Mouse (Mus musculus): Measurements from ENCODE around the gene Aox3. TPM values are rescaled to one million over a fixed set of nuclear protein-coding genes. Genes with fewer than 3 reads are reported as not detected.
A peak's percentile ranks its signal among the peaks of the same experiment; 100 is the strongest.

The Aox3 gene
- polyA plus RNA-seq, 1 experiment from 2014 or later = 0.59 TPM

DNA sequence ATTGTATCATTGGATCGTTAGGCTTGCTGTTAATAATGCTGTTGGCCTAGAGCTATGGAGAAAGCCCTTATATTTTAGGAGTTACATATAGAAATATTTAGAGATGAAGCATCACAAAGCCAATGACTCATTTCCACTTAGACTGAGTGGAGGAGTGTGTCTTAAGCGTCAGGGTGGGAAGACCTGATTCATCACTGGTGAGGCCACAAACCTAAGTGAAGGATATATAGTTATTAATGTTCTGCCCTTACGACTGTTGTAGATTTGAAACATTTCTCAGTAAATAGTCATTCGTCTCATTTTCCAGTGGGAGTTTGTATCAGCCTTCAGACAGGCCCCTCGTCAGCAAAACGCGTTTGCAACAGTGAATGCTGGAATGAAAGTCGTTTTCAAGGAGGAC lies 39.3 kb downstream of the Aox3 start:
- Histone ChIP-seq H3K9ac (no peak overlapping the region), H3K4me2 (no peak overlapping the region), H3K4me3 (no peak overlapping the region), H3K36me3 (no peaks in the 10 kb centered on the region), H3K4me1 (no peaks in the 10 kb centered on the region), H3K27me3 (no peaks in the 10 kb centered on the region), H3K9me3 (no peaks in the 10 kb centered on the region), H3K27ac (no peak overlapping the region)
- 77% methylated on average over 8 of the region's 8 CpGs for WGBS
- ATAC-seq (ENCODE audit: insufficient number of reproducible peaks, low FRiP score, low TSS enrichment, low read depth) = no peak

DNA sequence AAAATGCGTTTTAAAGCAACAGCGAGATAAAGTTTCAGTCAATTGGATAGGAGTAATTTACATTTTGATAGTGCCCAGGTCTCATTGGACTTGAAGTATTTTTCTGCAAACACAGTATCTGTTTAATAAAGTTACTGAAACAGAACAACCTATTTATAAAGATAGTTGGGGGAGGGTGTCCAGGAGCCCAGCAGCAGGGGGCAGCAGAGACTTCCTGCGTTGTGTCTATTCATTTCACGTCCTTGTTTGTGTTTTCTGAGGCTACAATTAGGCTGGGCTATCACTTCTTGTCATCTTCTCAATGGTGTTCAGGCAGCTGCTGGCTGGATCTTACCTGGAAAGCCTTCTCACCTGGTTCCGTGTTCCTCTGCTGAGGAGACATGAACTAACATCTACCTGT lies 43.8 kb downstream of the Aox3 start:
- Histone ChIP-seq H3K9ac (no peak overlapping the region), H3K27ac (no peak overlapping the region), H3K4me2 (no peak overlapping the region), H3K36me3 (no peaks in the 10 kb centered on the region), H3K9me3 (no peaks in the 10 kb centered on the region), H3K27me3 (no peaks in the 10 kb centered on the region), H3K4me1 (no peaks in the 10 kb centered on the region), H3K4me3 (no peak overlapping the region)
- no peak for ATAC-seq (ENCODE audit: insufficient number of reproducible peaks, low FRiP score, low TSS enrichment, low read depth)
- WGBS = 51% methylated on average over 5 of the region's 5 CpGs

DNA sequence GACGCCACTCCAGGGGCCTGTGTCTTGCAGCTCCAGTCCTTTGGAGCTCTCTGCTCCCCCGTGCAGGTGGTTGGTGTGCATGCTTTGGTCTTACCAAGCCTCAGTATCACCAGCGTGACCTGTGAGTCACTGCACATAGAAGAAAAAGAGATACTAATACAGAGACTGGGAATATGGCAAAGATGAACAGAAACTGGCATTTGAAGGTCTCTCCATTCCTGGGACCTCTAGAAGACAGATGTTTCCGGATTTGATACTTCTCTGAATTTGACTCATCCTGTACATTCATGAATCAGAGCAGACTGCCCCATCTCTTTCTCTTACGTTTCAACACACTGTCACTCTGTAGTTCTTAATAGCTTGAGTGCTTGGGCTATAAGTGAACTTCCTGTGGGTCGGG lies 57.0 kb downstream of the Aox3 start:
- H3K36me3 ChIP-seq = no peaks in the 10 kb centered on the region
- H3K9me3 ChIP-seq = no peaks in the 10 kb centered on the region
- no peaks in the 10 kb centered on the region for H3K4me1 ChIP-seq
- no peak overlapping the region for H3K4me3 ChIP-seq
- no peak overlapping the region for H3K27ac ChIP-seq
- no peak overlapping the region for H3K4me2 ChIP-seq
- ATAC-seq (ENCODE audit: insufficient number of reproducible peaks, low FRiP score, low TSS enrichment, low read depth) = no peak
- 73% methylated on average over 6 of the region's 6 CpGs for WGBS
- no peak overlapping the region for H3K9ac ChIP-seq
- H3K27me3 ChIP-seq = no peaks in the 10 kb centered on the region

DNA sequence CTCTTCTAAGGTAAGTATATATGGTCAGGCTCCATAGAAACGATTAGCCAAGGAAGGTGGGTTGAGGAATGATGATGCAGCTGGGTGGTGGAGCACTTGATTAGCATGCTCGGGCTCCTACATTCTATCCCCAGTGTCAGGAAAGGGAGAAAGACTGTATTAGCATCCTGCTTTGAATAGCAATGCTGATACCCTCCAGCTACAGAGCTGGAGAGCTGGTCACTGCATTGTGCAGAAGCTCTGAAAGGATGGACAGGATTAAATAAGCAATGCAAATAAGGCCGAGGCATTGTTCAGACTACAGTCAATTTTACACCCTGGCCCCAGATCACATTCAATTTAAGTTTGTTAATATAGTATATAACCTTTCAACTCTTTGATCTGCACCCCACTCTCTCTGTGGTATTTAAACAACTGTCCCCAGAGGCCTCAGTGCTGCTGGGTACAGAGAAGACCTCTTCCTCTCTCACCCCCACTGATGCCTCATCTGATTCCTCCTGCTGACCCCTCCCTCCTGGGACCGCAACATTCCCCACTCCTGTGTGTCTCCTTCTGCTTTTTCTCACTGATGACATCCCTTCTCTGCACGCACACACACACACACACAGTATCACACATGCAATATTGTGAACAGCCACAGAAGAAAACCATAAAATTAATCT lies 75.7 kb downstream of the Aox3 start:
- Histone ChIP-seq H3K4me3 (no peak overlapping the region), H3K27me3 (no peaks in the 10 kb centered on the region), H3K27ac (no peak overlapping the region), H3K9me3 (no peaks in the 10 kb centered on the region), H3K4me1 (no peaks in the 10 kb centered on the region), H3K4me2 (no peak overlapping the region), H3K36me3 (no peaks in the 10 kb centered on the region), H3K9ac (no peak overlapping the region)
- WGBS = 61% methylated on average over 5 of the region's 5 CpGs
- ATAC-seq (ENCODE audit: insufficient number of reproducible peaks, low FRiP score, low TSS enrichment, low read depth) = no peak

DNA sequence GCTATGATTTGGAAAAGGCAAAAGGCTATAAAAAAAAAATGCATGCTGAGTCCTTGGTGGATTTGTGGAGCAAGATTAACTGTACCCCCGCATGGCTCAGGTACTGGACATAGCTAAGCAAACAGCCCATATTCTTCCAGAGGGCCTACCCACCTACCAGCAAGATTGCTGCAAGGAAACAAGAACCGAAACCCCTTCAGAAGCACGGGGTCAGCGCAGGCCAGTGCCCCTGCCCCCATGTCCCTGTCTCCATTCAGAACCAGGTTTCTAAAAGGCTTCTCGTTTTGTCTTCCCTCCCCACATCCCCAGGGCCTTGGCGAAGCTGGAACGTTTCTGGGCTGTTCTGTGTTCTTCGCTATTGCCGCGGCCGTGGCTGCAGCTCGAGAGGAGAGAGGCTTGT lies 81.4 kb downstream of the Aox3 start:
- Histone ChIP-seq H3K9me3 (no peaks in the 10 kb centered on the region), H3K9ac (no peak overlapping the region), H3K36me3 (no peaks in the 10 kb centered on the region), H3K4me3 (no peak overlapping the region), H3K27me3 (no peaks in the 10 kb centered on the region), H3K27ac (no peak overlapping the region), H3K4me1 (peaks cover 8% of the 10 kb centered on the region; the same call in 1 of the 2 replicates), H3K4me2 (no peak overlapping the region)
- no peak for ATAC-seq (ENCODE audit: insufficient number of reproducible peaks, low FRiP score, low TSS enrichment, low read depth)
- WGBS = 73% methylated on average over 12 of the region's 12 CpGs

DNA sequence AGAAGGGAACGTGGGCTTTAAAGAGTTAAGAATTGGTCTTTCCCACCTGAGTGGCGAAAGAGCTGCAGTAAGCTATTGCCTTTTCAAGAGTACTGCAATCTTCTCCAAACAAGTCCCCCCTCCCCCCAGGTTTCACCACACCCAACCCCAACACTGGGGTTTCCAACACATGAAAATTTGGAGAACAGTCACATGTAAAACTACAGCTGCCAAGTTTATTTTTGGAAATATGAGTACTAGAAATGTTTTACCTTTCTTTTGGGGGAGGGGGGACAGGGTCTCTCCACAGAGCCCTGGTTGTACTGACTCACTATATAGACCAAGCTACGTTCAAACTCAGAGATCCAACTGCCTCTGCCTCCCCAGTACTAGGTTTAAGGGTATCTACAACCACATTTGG lies 82.1 kb downstream of the Aox3 start:
- Histone ChIP-seq H3K4me3 (no peak overlapping the region), H3K9me3 (no peaks in the 10 kb centered on the region), H3K9ac (no peak overlapping the region), H3K27me3 (no peaks in the 10 kb centered on the region), H3K4me2 (0 out of 2 replicates have a peak overlapping the region, but pooled peaks have one; percentile 20), H3K4me1 (peaks cover 8% of the 10 kb centered on the region; the same call in 1 of the 2 replicates), H3K36me3 (no peaks in the 10 kb centered on the region), H3K27ac (no peak overlapping the region)
- ATAC-seq (ENCODE audit: insufficient number of reproducible peaks, low FRiP score, low TSS enrichment, low read depth) = no peak
- 50% methylated on average over 3 of the region's 3 CpGs for WGBS

DNA sequence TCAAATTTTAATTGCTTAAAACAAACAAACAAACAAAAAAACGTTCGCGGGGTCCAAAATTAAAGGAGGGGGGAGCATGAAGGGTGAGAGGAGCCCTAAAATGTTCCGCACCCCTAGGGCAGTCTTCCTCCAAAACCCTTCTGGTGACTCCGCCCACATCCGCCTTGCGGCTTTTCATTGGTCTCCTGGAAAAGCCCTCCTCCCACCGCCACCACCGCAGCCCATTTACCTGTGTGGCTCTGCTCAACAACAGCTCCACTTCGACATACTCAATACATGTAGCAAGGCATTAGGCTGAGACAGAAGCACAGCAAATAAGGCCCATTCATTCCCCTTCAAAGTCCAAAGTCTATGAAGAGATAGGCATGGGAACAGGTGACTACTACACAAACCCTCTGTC lies 82.6 kb downstream of the Aox3 start:
- 24% methylated on average over 10 of the region's 10 CpGs for WGBS
- 0 out of 2 replicates have a peak overlapping the region, but pooled peaks have one; percentile 20 for H3K4me2 ChIP-seq
- no peaks in the 10 kb centered on the region for H3K36me3 ChIP-seq
- no peaks in the 10 kb centered on the region for H3K9me3 ChIP-seq
- H3K4me1 ChIP-seq = peaks cover 8% of the 10 kb centered on the region; the same call in 1 of the 2 replicates
- H3K9ac ChIP-seq = no peak overlapping the region
- ATAC-seq (ENCODE audit: insufficient number of reproducible peaks, low FRiP score, low TSS enrichment, low read depth) = no peak
- H3K4me3 ChIP-seq = no peak overlapping the region
- H3K27me3 ChIP-seq = no peaks in the 10 kb centered on the region
- H3K27ac ChIP-seq = no peak overlapping the region

DNA sequence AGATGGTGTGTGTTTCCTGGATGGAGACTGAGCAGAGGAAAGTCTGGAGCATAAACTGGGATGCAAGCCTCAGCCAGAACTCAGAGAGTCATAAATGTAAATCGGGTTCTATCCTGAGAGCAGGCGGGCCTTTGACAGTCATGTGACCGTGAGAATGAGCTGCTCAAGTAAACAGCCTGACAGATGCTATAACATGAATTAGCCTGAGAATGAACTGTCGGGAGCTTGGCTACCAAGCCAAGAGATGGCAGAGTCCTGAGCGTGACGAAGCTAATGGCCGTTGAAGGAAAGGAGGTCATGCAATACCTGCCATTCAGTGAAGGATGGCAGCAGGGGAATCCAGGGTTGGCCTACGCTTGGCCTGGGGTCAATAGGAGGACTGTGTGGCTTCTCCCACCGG lies 84.1 kb downstream of the Aox3 start:
- Histone ChIP-seq H3K9me3 (no peaks in the 10 kb centered on the region), H3K4me1 (peaks cover 8% of the 10 kb centered on the region; the same call in 1 of the 2 replicates), H3K27me3 (no peaks in the 10 kb centered on the region), H3K36me3 (no peaks in the 10 kb centered on the region), H3K27ac (no peak overlapping the region), H3K4me3 (no peak overlapping the region), H3K4me2 (no peak overlapping the region), H3K9ac (no peak overlapping the region)
- no peak for ATAC-seq (ENCODE audit: insufficient number of reproducible peaks, low FRiP score, low TSS enrichment, low read depth)
- WGBS = 41% methylated on average over 9 of the region's 9 CpGs

DNA sequence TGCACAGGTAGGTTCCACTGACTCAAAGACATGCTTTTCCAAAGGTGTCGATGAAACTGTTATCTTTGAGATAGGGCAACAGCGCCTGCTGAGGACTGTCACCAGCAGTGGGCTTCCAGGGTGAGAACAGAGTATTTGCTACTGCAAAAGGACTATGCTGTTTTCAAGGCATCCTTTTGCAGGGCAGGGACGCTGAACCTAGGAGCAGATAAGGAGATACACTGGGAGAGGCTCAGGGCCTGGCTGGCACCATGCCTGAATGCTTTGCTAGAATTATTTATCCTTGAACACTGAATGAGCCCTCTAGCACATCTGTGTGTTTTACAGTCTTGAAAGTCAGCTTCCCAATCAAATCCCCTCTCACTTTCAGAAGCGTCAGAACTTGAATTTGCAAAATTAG lies 85.5 kb downstream of the Aox3 start:
- Histone ChIP-seq H3K4me3 (no peak overlapping the region), H3K36me3 (no peaks in the 10 kb centered on the region), H3K9ac (no peak overlapping the region), H3K27me3 (no peaks in the 10 kb centered on the region), H3K27ac (no peak overlapping the region), H3K4me1 (peaks cover 8% of the 10 kb centered on the region; the same call in 1 of the 2 replicates), H3K4me2 (no peak overlapping the region), H3K9me3 (no peaks in the 10 kb centered on the region)
- no peak for ATAC-seq (ENCODE audit: insufficient number of reproducible peaks, low FRiP score, low TSS enrichment, low read depth)
- 67% methylated on average over 4 of the region's 4 CpGs for WGBS

DNA sequence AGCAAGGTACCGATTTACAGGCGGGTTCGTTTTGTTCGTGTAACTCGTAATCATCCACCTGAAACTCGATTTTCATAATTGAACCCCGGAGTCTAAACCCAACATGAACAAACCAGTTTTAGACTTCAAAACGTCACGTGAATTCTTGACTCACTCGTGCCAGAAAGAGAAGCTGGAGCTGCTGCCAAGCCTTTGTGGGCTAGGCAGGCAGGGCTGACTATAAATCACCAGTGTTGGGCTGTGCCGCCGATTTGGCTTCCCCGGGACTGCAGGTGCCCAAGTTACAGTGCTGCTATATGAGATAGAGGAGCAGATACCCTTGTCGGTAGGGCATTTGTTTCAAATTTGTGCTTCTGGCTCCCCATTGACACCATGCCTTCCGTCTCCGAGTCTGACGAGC lies 97.3 kb downstream of the Aox3 start, which contains the start of gene Aox4:
Gene Aox4, plus strand, starts transcription at position 195 of the 400 bp plus-strand sequence.
- Histone ChIP-seq H3K27ac (0 out of 2 replicates have a peak within 1 kb of the TSS, but pooled peaks have one; percentile 38), H3K4me2 (0 out of 2 replicates have a peak within 1 kb of the TSS, but pooled peaks have one; percentile 17), H3K36me3 (no peaks in the 10 kb centered on the region), H3K9me3 (no peaks in the 10 kb centered on the region), H3K4me1 (peaks cover 18% of the 10 kb centered on the region), H3K4me3 (no peak within 1 kb of the TSS), H3K9ac (no peak within 1 kb of the TSS), H3K27me3 (no peaks in the 10 kb centered on the region)
- 28% methylated on average over 17 of the region's 17 CpGs for WGBS
- ATAC-seq (ENCODE audit: insufficient number of reproducible peaks, low FRiP score, low TSS enrichment, low read depth) = no peak

DNA sequence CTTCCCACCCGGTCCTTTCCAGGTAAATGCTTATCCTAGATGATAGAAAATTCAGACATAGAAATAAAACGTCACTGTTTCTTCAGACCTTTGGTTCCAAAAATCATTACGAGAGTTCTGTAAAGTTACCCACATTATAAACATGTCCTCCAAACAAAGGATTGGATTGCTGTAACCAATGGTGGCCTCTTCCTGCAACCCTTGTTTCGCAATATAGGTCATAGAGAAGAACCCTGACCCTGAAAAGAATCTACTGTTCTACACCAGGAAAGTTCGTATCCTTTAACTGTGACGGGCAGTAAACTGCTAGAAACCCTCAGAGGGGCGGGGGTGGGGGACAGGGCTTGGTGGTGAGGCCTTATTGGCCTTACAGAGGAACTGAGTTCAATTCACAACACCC lies 99.9 kb downstream of the Aox3 start:
- Histone ChIP-seq H3K9ac (no peak overlapping the region), H3K27ac (no peak overlapping the region), H3K4me2 (no peak overlapping the region), H3K27me3 (no peaks in the 10 kb centered on the region), H3K4me3 (no peak overlapping the region), H3K36me3 (no peaks in the 10 kb centered on the region), H3K4me1 (peaks cover 18% of the 10 kb centered on the region), H3K9me3 (no peaks in the 10 kb centered on the region)
- 75% methylated on average over 7 of the region's 7 CpGs for WGBS
- ATAC-seq (ENCODE audit: insufficient number of reproducible peaks, low FRiP score, low TSS enrichment, low read depth) = no peak

DNA sequence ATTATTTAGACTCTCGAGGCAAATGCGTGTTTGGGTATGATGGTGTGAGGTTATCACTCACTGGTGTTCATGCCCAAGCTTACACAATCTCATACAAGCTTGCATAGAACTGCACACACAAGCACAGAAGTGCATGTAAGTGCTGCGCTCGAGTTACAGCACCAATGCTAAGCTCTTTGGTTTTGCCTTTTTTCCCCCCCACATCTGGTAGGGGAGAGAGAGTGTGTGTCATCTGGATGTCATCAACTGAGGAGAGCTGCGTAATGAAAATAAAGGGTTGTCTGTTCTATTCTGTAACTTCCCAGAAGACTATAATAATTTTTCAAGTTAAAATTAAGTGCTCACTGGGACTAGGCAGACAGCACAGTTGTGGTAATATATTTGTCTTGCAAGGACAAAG lies 100.9 kb downstream of the Aox3 start:
- Histone ChIP-seq H3K27ac (no peak overlapping the region; the same call in 1 of the 2 replicates), H3K36me3 (no peaks in the 10 kb centered on the region), H3K27me3 (no peaks in the 10 kb centered on the region), H3K9ac (no peak overlapping the region), H3K4me1 (peaks cover 18% of the 10 kb centered on the region), H3K4me3 (no peak overlapping the region), H3K9me3 (no peaks in the 10 kb centered on the region), H3K4me2 (no peak overlapping the region)
- no peak for ATAC-seq (ENCODE audit: insufficient number of reproducible peaks, low FRiP score, low TSS enrichment, low read depth)
- 56% methylated on average over 5 of the region's 5 CpGs for WGBS
